In genomic region chr4:89875375-89876055, GRCm38 (mm10) we compare ENCODE assay signal across 7 mouse cellular contexts.
DNase-seq lines count a peak whose midpoint lies in the region; ATAC-seq lines count a peak whose summit lies in the region.
"Not testable (repeated sequence)": the region's sequence is repeated elsewhere in the genome, so short reads cannot be mapped to it uniquely, and the experiment has no call there.

No protein-coding gene starts in this region.

- 26% methylated on average over 10 of the region's 15 CpGs for WGBS in embryonic facial prominence, embryonic 10.5 days
- 27% methylated on average over 6 of the region's 15 CpGs for WGBS in intestine, embryonic 16.5 days

- ATAC-seq in intestine, embryonic 16.5 days = peak; percentile 52; the same call in 1 of the 2 replicates
- ATAC-seq in megakaryocyte-erythroid progenitor cell, adult 5-6 weeks (replicated peaks; ENCODE audit: low FRiP score, low TSS enrichment, poor library complexity, severe bottlenecking) = peak; percentile 68; the same call in 1 of the 2 replicates

- not testable (repeated sequence) for H3K27ac ChIP-seq in embryonic facial prominence, embryonic 10.5 days (replicated peaks); intestine, embryonic 16.5 days (ENCODE audit: low read length)

- H3K27me3 ChIP-seq in embryonic facial prominence, embryonic 10.5 days (replicated peaks; ENCODE audit: low read depth, poor library complexity, severe bottlenecking); intestine, embryonic 16.5 days (replicated peaks; ENCODE audit: control insufficient read depth, insufficient read depth, low read length): not testable (repeated sequence)

- not testable (repeated sequence) for H3K36me3 ChIP-seq in embryonic facial prominence, embryonic 10.5 days (replicated peaks); intestine, embryonic 16.5 days (ENCODE audit: control insufficient read depth, insufficient read depth, low read length)

- H3K9ac ChIP-seq in intestine, embryonic 16.5 days (ENCODE audit: low read depth, low read length) = not testable (repeated sequence)

- peak; percentile 16 for DNase-seq in brain, adult 2 months (ENCODE audit: low read depth, low spot score)
- DNase-seq in embryonic facial prominence, embryonic 10.5 days (ENCODE audit: low spot score) = peak; percentile 39
- DNase-seq in heart, adult 18-20 months = peak; percentile 0 to 1
- peak; percentile 4 to 8 for DNase-seq in left cerebral cortex, adult 8-10 months (ENCODE audit: low spot score in 2 of 2)
- DNase-seq in retina, postnatal 1 day = peak; percentile 67

- not testable (repeated sequence) for H3K4me2 ChIP-seq in intestine, embryonic 16.5 days (ENCODE audit: low read depth, low read length)

- not testable (repeated sequence) for H3K9me3 ChIP-seq in embryonic facial prominence, embryonic 10.5 days; intestine, embryonic 16.5 days (ENCODE audit: control insufficient read depth, low read length)

- H3K4me1 ChIP-seq in embryonic facial prominence, embryonic 10.5 days; intestine, embryonic 16.5 days (ENCODE audit: control insufficient read depth, insufficient read depth, low read length): not testable (repeated sequence)

- peak overlapping the region; percentile 42 for H3K4me3 ChIP-seq in embryonic facial prominence, embryonic 10.5 days
- not testable (repeated sequence) for H3K4me3 ChIP-seq in intestine, embryonic 16.5 days (ENCODE audit: low read length)

Comparison
In these comparisons a context has a peak if more than half of its experiments do, and no peak if none do; other contexts are left out.
1. DNase-seq: peak in every context shown above with its lines; median percentile 67 in retina, postnatal 1 day; 39 in embryonic facial prominence, embryonic 10.5 days; 16 in brain, adult 2 months; 6 in left cerebral cortex, adult 8-10 months; 0 in heart, adult 18-20 months.